Mouse (Mus musculus): ENCODE measurements around the gene Olfr913. TPM values are rescaled to one million over a fixed set of nuclear protein-coding genes. Genes with fewer than 3 reads are reported as not detected.

Olfr913 gene
- polyA plus RNA-seq (2014; fragmentation: Nextera tagmentation; extraction: Ambion mirVana): not detected in 2 replicates

DNA sequence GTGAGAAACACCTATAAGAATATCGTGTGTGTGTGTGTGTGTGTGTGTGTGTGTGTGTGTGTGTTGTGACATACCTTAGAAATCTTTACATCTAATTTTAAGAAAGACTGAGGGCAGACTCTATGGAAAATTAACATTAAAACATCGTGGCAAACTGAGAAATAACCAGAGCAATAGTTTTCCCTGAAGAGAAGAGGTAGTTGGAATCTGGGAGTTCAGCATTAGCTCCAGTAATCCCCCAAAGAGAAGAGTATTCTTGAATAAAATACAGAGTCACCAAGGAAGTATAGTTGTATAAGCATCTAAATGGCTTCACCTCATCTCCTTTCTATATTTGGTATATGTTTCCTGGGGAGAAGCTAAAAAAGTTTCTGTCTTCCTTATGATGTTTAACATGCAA is at the start of gene Olfr913:
Olfr913 (plus strand) TSS at position 301 of the 400 bp plus-strand sequence.
- H3K27ac ChIP-seq (ENCODE audit: low read depth, low read length): no peak within 1 kb of the TSS
- no peaks in the 10 kb centered on the region for H3K36me3 ChIP-seq (ENCODE audit: control insufficient read depth, insufficient read depth, low read length)
- 74% methylated on average over 2 of the region's 2 CpGs for WGBS
- no peaks in the 10 kb centered on the region for H3K27me3 ChIP-seq (ENCODE audit: control insufficient read depth, insufficient read depth, low read length)
- ATAC-seq (ENCODE audit: low FRiP score) (no peak), DNase-seq (ENCODE audit: low spot score) (no peak)
- H3K4me3 ChIP-seq (ENCODE audit: low read depth, low read length): no peak within 1 kb of the TSS
- H3K9ac ChIP-seq (ENCODE audit: low read depth, low read length): no peak within 1 kb of the TSS
- no peak within 1 kb of the TSS for H3K4me2 ChIP-seq (replicated peaks; ENCODE audit: low read depth, low read length)
- no peaks in the 10 kb centered on the region for H3K9me3 ChIP-seq (ENCODE audit: control insufficient read depth, low read length)
- no peaks in the 10 kb centered on the region for H3K4me1 ChIP-seq (replicated peaks; ENCODE audit: control insufficient read depth, insufficient read depth, low read length)

DNA sequence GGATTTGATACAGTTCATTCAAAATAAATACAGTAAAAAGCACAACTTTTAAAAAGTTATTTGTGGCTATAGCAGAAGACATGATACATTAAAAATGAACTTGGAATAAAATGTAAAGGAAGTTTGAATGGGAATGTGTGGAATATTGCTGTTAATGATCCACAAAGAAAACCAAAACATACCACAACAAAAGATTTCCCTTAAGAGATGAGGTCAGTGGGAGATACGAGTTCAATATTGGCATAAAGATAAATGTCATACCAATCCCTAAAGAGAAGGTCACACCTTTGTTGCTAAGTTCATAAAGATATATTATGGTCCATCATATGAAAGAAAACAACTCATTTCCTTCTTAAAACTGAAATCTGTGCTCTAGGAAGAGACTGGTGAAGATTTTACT is 12.7 kb upstream of the Olfr913 start, which contains the start of gene Olfr912:
Olfr912 (plus strand) TSS at position 301 of the 400 bp plus-strand sequence.
- Histone ChIP-seq H3K4me1 (replicated peaks; ENCODE audit: control insufficient read depth, insufficient read depth, low read length) (no peaks in the 10 kb centered on the region), H3K4me3 (ENCODE audit: low read depth, low read length) (no peak within 1 kb of the TSS), H3K4me2 (replicated peaks; ENCODE audit: low read depth, low read length) (no peak within 1 kb of the TSS), H3K9me3 (ENCODE audit: control insufficient read depth, low read length) (no peaks in the 10 kb centered on the region), H3K27me3 (ENCODE audit: control insufficient read depth, insufficient read depth, low read length) (no peaks in the 10 kb centered on the region), H3K9ac (ENCODE audit: low read depth, low read length) (no peak within 1 kb of the TSS), H3K27ac (ENCODE audit: low read depth, low read length) (no peak within 1 kb of the TSS), H3K36me3 (ENCODE audit: control insufficient read depth, insufficient read depth, low read length) (no peaks in the 10 kb centered on the region)
- WGBS: 74% methylated on average over 1 of the region's 1 CpGs
- DNase-seq (ENCODE audit: low spot score) (no peak), ATAC-seq (ENCODE audit: low FRiP score) (no peak)

DNA sequence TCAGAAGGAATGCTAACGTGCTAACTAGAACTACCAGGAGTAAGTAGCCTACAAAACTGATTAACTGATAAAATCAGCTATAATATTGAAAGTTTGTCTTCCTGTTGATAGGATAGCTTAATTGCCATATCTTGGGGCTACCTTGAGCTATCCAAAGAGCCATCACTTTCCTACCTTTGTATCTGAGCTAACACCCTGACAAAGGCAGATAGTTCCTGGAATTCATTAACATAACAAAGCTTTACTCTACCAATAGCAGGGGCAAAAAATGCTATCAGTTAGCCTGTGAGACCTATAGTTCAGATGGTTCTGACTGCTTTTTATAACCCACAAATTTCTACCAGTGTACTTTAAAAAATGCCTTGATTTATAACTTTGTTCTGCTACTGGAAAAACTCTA is 1.5 kb upstream of the Olfr913 start:
- no peaks in the 10 kb centered on the region for H3K36me3 ChIP-seq (ENCODE audit: control insufficient read depth, insufficient read depth, low read length)
- H3K4me2 ChIP-seq (replicated peaks; ENCODE audit: low read depth, low read length): no peak overlapping the region
- H3K9me3 ChIP-seq (ENCODE audit: control insufficient read depth, low read length): no peaks in the 10 kb centered on the region
- no peak overlapping the region for H3K27ac ChIP-seq (ENCODE audit: low read depth, low read length)
- DNase-seq (ENCODE audit: low spot score): no peak
- WGBS: 56% methylated on average over 1 of the region's 1 CpGs
- H3K9ac ChIP-seq (ENCODE audit: low read depth, low read length): no peak overlapping the region
- no peak for ATAC-seq (ENCODE audit: low FRiP score)
- no peaks in the 10 kb centered on the region for H3K27me3 ChIP-seq (ENCODE audit: control insufficient read depth, insufficient read depth, low read length)
- H3K4me1 ChIP-seq (replicated peaks; ENCODE audit: control insufficient read depth, insufficient read depth, low read length): no peaks in the 10 kb centered on the region
- no peak overlapping the region for H3K4me3 ChIP-seq (ENCODE audit: low read depth, low read length)

DNA sequence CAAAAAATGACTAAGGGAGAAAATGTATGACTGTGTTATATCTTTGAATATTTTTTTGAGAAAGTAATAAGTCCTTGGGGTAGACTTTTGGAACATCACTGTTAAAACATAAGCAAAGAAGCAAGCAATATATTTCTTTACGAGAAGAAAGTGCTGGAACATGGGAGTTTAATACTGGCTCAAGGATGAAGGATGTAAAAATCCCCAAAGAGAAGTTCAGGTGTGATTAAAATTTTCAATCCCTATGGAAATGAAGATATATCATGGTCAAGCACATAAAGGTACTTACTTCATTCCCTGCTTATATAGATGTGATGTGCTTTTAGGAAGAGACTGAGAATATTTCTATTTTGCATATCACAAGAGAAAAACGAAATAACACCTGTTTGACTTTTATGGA is 12.2 kb downstream of the Olfr913 start, which contains the start of gene Olfr914:
Olfr914 (plus strand) TSS at position 301 of the 400 bp plus-strand sequence.
- Histone ChIP-seq H3K36me3 (ENCODE audit: control insufficient read depth, insufficient read depth, low read length) (no peaks in the 10 kb centered on the region), H3K4me3 (ENCODE audit: low read depth, low read length) (no peak within 1 kb of the TSS), H3K27me3 (ENCODE audit: control insufficient read depth, insufficient read depth, low read length) (no peaks in the 10 kb centered on the region), H3K9me3 (ENCODE audit: control insufficient read depth, low read length) (no peaks in the 10 kb centered on the region), H3K27ac (ENCODE audit: low read depth, low read length) (no peak within 1 kb of the TSS), H3K9ac (ENCODE audit: low read depth, low read length) (no peak within 1 kb of the TSS), H3K4me1 (replicated peaks; ENCODE audit: control insufficient read depth, insufficient read depth, low read length) (no peaks in the 10 kb centered on the region), H3K4me2 (replicated peaks; ENCODE audit: low read depth, low read length) (no peak within 1 kb of the TSS)
- DNase-seq (ENCODE audit: low spot score): no peak
- ATAC-seq (ENCODE audit: low FRiP score): no peak
- 73% methylated on average over 2 of the region's 2 CpGs for WGBS

- WGBS: 83% methylated on average over 4 of the region's 4 CpGs
- DNase-seq (ENCODE audit: low spot score) (no peak), ATAC-seq (ENCODE audit: low FRiP score) (no peak)
- Histone ChIP-seq H3K9ac (ENCODE audit: low read depth, low read length) (no peak overlapping the region), H3K27ac (ENCODE audit: low read depth, low read length) (no peak overlapping the region), H3K4me1 (replicated peaks; ENCODE audit: control insufficient read depth, insufficient read depth, low read length) (no peaks in the 10 kb centered on the region), H3K4me2 (replicated peaks; ENCODE audit: low read depth, low read length) (no peak overlapping the region), H3K9me3 (ENCODE audit: control insufficient read depth, low read length) (no peaks in the 10 kb centered on the region), H3K4me3 (ENCODE audit: low read depth, low read length) (no peak overlapping the region), H3K36me3 (ENCODE audit: control insufficient read depth, insufficient read depth, low read length) (no peaks in the 10 kb centered on the region), H3K27me3 (ENCODE audit: control insufficient read depth, insufficient read depth, low read length) (no peaks in the 10 kb centered on the region)
Measured at GRCm38 (mm10) chr9:38632406-38632805, 39.8 kb downstream of the Olfr913 start.

Other genes starting within 250 kb of the Olfr913 start
- gene Olfr898, start 244.3 kb upstream of the Olfr913 start, polyA plus RNA-seq (2014; fragmentation: Nextera tagmentation; extraction: Ambion mirVana): not detected in 2 replicates
- gene Olfr250, start 225.9 kb upstream of the Olfr913 start, polyA plus RNA-seq (2014; fragmentation: Nextera tagmentation; extraction: Ambion mirVana): not detected in 2 replicates
- not detected in 2 replicates for gene Olfr251, start 215.7 kb upstream of the Olfr913 start, polyA plus RNA-seq (2014; fragmentation: Nextera tagmentation; extraction: Ambion mirVana)
- gene Olfr147, start 191.1 kb upstream of the Olfr913 start, polyA plus RNA-seq (2014; fragmentation: Nextera tagmentation; extraction: Ambion mirVana): not detected in 2 replicates
- not detected in 2 replicates for gene Olfr901, start 163.3 kb upstream of the Olfr913 start, polyA plus RNA-seq (2014; fragmentation: Nextera tagmentation; extraction: Ambion mirVana)
- not detected in 2 replicates for gene Olfr902, start 145.1 kb upstream of the Olfr913 start, polyA plus RNA-seq (2014; fragmentation: Nextera tagmentation; extraction: Ambion mirVana)
- not detected in 2 replicates for gene Olfr904, start 129.6 kb upstream of the Olfr913 start, polyA plus RNA-seq (2014; fragmentation: Nextera tagmentation; extraction: Ambion mirVana)
- not detected in 2 replicates for gene Olfr905, start 121.7 kb upstream of the Olfr913 start, polyA plus RNA-seq (2014; fragmentation: Nextera tagmentation; extraction: Ambion mirVana)
- not detected in 2 replicates for gene Olfr906, start 105.7 kb upstream of the Olfr913 start, polyA plus RNA-seq (2014; fragmentation: Nextera tagmentation; extraction: Ambion mirVana)
- not detected in 2 replicates for gene Olfr907, start 97.0 kb upstream of the Olfr913 start, polyA plus RNA-seq (2014; fragmentation: Nextera tagmentation; extraction: Ambion mirVana)
- gene Olfr911-ps1, start 71.2 kb upstream of the Olfr913 start, polyA plus RNA-seq (2014; fragmentation: Nextera tagmentation; extraction: Ambion mirVana): not detected in 2 replicates
- not detected in 2 replicates for gene Olfr910, start 54.9 kb upstream of the Olfr913 start, polyA plus RNA-seq (2014; fragmentation: Nextera tagmentation; extraction: Ambion mirVana)
- not detected in 2 replicates for gene Olfr912, start 12.6 kb upstream of the Olfr913 start, polyA plus RNA-seq (2014; fragmentation: Nextera tagmentation; extraction: Ambion mirVana)
- not detected in 2 replicates for gene Olfr914, start 12.3 kb downstream of the Olfr913 start, polyA plus RNA-seq (2014; fragmentation: Nextera tagmentation; extraction: Ambion mirVana)
- not detected in 2 replicates for gene Olfr916, start 67.1 kb downstream of the Olfr913 start, polyA plus RNA-seq (2014; fragmentation: Nextera tagmentation; extraction: Ambion mirVana)
- not detected in 2 replicates for gene Olfr917, start 73.1 kb downstream of the Olfr913 start, polyA plus RNA-seq (2014; fragmentation: Nextera tagmentation; extraction: Ambion mirVana)
- not detected in 2 replicates for gene Olfr918, start 81.8 kb downstream of the Olfr913 start, polyA plus RNA-seq (2014; fragmentation: Nextera tagmentation; extraction: Ambion mirVana)
- gene Olfr919, start 110.9 kb downstream of the Olfr913 start, polyA plus RNA-seq (2014; fragmentation: Nextera tagmentation; extraction: Ambion mirVana): not detected in 2 replicates
- 9.9 and 11.1 TPM in 2 replicates for gene Vwa5a, start 125.5 kb downstream of the Olfr913 start, polyA plus RNA-seq (2014; fragmentation: Nextera tagmentation; extraction: Ambion mirVana)
- gene Olfr920, start 159.5 kb downstream of the Olfr913 start, polyA plus RNA-seq (2014; fragmentation: Nextera tagmentation; extraction: Ambion mirVana): 0.05 TPM in 1 of 2 replicates, not detected in the other
- gene Olfr921, start 180.3 kb downstream of the Olfr913 start, polyA plus RNA-seq (2014; fragmentation: Nextera tagmentation; extraction: Ambion mirVana): not detected in 2 replicates
- not detected in 2 replicates for gene Olfr922, start 221.9 kb downstream of the Olfr913 start, polyA plus RNA-seq (2014; fragmentation: Nextera tagmentation; extraction: Ambion mirVana)
- gene Olfr923, start 233.8 kb downstream of the Olfr913 start, polyA plus RNA-seq (2014; fragmentation: Nextera tagmentation; extraction: Ambion mirVana): not detected in 2 replicates